Mouse (Mus musculus) neural tube, embryonic 13.5 days (tissue): ENCODE measurements around the gene Cul1. TPM values are rescaled to one million over a fixed set of nuclear protein-coding genes. Genes with fewer than 3 reads are reported as not detected.
"Not testable (repeated sequence)": the region's sequence is repeated elsewhere in the genome, so short reads cannot be mapped to it uniquely, and the experiment has no call there.

ENCODE experiments used
- ATAC-seq: fragments of 200-750 bp; cut with Nextera tagmentation; 2 replicates; pipeline ENCODE4 v1.8.0; 2017; ENCODE audit warnings: low read depth, mild to moderate bottlenecking, moderate TSS enrichment, moderate library complexity
- H3K27ac ChIP-seq: fragments of 300-500 bp; sonication (generic); replicated peaks from 2 replicates; pipeline ENCODE4 v1.5.1; 2015; ENCODE audit warnings: moderate library complexity, mild to moderate bottlenecking, inconsistent platforms
- H3K27me3 ChIP-seq: fragments of 300-500 bp; sonication (generic); 2 replicates; pipeline ENCODE4 v1.6.1; 2015; ENCODE audit warnings: mild to moderate bottlenecking, inconsistent platforms
- H3K36me3 ChIP-seq: fragments of 300-500 bp; sonication (generic); 2 replicates; pipeline ENCODE4 v1.6.1; 2015; ENCODE audit warnings: mild to moderate bottlenecking, inconsistent platforms
- H3K4me1 ChIP-seq: fragments of 300-500 bp; sonication (generic); replicated peaks from 2 replicates; pipeline ENCODE4 v1.6.1; 2015; ENCODE audit warnings: inconsistent platforms
- H3K4me2 ChIP-seq: fragments of 300-500 bp; sonication (generic); 2 replicates; pipeline ENCODE4 v1.6.1; 2015; ENCODE audit warnings: inconsistent platforms, mild to moderate bottlenecking, moderate library complexity
- H3K4me3 ChIP-seq: fragments of 300-500 bp; sonication (generic); 2 replicates; pipeline ENCODE4 v1.5.1; 2015; ENCODE audit warnings: mild to moderate bottlenecking, inconsistent platforms
- H3K9ac ChIP-seq: fragments of 300-500 bp; sonication (generic); 2 replicates; pipeline ENCODE4 v1.6.1; 2015; ENCODE audit warnings: moderate library complexity, mild to moderate bottlenecking, inconsistent platforms
- H3K9me3 ChIP-seq: fragments of 300-500 bp; sonication (generic); 2 replicates; pipeline ENCODE4 v1.6.1; 2016; ENCODE audit warnings: inconsistent platforms
- WGBS: fragments of 180-500 bp; shearing (Covaris S2); methylation state at CpG from one replicate; pipeline ENCODE4 v1.1.7; 2015; 5-methylcytosine and 5-hydroxymethylcytosine counted together
- polyA plus RNA-seq: library from polyadenylated mRNA; unstranded; fragments of >200 nt; fragmentation: Nextera tagmentation; extraction: Ambion mirVana; gene quantifications from 2 replicates; pipeline ENCODE4 v1.2.1, GENCODE M21; 2015

Cul1 gene
- polyA plus RNA-seq, result 116 and 127 TPM in 2 replicates

DNA sequence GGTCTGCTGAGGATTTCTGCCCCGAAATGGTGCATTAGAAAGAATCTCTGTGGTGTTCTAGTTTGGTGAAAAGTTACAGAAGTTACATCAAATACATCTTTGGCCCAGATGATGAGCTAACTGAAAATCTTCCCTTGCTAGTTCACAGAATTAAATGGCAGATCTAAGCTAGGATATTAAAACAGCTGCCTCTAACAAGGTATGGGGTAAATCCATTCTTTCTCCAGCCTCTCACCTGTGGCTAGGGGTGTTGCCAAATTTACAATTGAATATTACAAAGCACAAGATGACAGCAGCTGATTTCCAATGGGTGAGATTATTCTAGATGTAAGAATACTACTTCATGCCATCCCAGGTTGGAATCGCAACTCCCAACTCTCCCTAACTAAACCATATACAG, at the start of gene Cul1:
Cul1 (plus strand) TSS at position 301 of the 400 bp plus-strand sequence.
- peak within 1 kb of the TSS; percentile 98 for H3K27ac ChIP-seq
- ATAC-seq, result no peak
- H3K36me3 ChIP-seq, result no peaks in the 10 kb centered on the region
- no peaks in the 10 kb centered on the region for H3K27me3 ChIP-seq
- H3K4me1 ChIP-seq, result peaks cover 32% of the 10 kb centered on the region
- 39% methylated on average over 2 of the region's 2 CpGs for WGBS
- H3K4me3 ChIP-seq, result peak within 1 kb of the TSS; percentile 98
- H3K9ac ChIP-seq, result peak within 1 kb of the TSS; percentile 99
- no peaks in the 10 kb centered on the region for H3K9me3 ChIP-seq
- peak within 1 kb of the TSS; percentile 78 for H3K4me2 ChIP-seq

DNA sequence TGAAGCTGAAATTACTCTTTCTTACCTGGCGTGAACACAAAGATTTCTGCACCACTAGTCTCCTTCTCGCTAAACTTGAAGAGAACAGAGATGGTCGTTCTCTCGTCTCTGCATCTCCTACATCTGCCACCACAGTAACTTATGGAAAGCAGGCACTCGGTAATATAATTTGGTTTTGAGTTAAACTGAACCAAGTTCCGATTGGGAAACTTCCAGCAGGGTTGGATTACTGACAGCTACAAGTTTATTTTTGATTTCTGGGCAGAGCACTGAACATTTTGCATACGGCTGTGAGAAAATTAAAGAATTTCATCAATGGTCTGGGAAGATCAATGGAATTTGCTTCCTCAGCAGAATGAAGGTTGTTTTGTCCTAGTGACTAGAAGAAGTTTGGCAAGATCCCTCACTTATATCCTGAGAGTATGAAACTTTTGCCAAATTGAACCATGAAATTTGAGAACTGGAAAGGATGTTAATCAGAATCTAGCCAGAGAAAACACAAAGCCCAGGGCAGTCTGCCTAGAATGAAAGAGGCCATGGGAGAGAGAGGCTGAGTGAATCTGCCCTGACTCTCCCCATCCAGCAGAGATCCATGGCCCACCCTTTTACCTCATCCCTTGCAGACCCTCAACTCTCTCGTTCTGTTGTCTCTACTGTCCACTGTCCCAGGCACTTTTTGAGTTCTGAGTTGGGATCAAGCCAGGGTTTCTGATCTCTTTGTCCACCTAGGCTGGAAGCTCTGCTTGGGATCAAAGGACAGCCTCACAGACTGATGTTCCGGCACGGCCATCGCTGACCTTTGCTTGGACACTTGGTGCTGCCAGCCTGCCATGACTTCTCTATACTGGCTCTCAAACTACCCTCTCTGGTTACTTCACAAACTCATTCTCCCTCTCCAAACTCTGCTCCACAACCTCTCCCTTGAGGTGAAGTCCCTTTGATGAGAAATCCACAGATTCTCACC, 48.5 kb upstream of the Cul1 start:
- Histone ChIP-seq H3K36me3 (no peaks in the 10 kb centered on the region), H3K9me3 (no peaks in the 10 kb centered on the region), H3K9ac (no peak overlapping the region), H3K4me2 (no peak overlapping the region), H3K4me1 (no peaks in the 10 kb centered on the region), H3K4me3 (no peak overlapping the region), H3K27ac (no peak overlapping the region), H3K27me3 (no peaks in the 10 kb centered on the region)
- no peak for ATAC-seq
- WGBS, result 89% methylated on average over 11 of the region's 11 CpGs

DNA sequence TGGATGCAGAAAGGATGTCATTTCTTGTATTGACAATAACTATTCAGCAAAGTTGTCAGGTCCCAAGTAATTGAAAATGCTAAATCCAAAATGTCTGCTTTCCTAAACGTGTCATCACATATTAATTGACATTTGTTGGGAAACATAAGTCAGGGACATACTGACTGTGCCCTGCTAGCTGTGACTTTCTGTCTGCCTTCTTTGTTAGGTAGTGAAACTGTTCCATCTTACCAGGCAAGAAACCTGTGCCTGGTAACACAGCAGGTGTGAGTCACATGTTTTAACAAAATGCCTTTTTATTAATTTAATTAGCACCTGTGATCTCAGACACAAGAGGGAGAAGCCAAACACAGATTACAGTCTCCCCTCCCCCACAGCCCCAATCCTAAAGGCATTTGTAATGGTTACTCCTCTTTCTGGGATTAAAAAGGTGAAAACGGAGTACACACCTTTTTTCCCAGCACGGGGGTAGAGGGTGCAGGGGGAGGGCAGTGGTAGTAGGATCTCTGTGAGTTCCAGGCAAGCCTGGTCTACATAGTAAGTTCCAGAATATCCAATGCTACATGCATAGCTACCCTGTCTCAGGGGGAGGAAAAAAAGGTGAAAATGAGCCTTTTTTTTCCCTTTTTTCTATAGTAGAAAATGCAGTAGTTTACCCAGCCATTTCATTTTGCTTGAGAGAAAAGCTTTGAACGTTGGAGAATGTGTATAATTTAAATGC, 40.2 kb upstream of the Cul1 start:
- Histone ChIP-seq H3K27ac (no peak overlapping the region), H3K4me3 (no peak overlapping the region), H3K4me1 (no peaks in the 10 kb centered on the region), H3K36me3 (no peaks in the 10 kb centered on the region), H3K9me3 (no peaks in the 10 kb centered on the region), H3K9ac (no peak overlapping the region), H3K4me2 (no peak overlapping the region), H3K27me3 (no peaks in the 10 kb centered on the region)
- no peak for ATAC-seq
- WGBS, result 37% methylated on average over 4 of the region's 4 CpGs

DNA sequence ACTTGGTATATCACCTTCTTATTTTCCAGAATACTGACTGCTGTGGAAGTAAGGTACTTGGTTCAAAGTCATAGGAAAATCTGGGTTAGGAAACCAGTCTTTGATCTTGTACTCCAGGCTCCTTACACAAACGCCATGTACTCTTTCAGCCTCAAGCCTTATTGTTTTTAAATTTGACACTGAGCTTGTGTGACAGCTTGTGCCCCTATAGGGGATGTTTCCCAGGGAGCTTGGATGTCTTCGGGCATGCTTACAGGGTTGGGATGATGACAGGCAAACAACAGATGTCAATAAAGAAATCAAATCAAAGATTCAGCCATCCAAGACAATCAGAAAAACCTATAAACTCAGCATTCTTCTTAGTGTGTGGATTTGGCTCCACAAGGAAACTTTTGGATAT, 39.5 kb upstream of the Cul1 start:
- Histone ChIP-seq H3K27ac (no peak overlapping the region), H3K9me3 (no peaks in the 10 kb centered on the region), H3K9ac (no peak overlapping the region), H3K4me1 (no peaks in the 10 kb centered on the region), H3K4me2 (no peak overlapping the region), H3K27me3 (no peaks in the 10 kb centered on the region), H3K36me3 (no peaks in the 10 kb centered on the region), H3K4me3 (no peak overlapping the region)
- WGBS, result 56% methylated on average over 2 of the region's 2 CpGs
- no peak for ATAC-seq

DNA sequence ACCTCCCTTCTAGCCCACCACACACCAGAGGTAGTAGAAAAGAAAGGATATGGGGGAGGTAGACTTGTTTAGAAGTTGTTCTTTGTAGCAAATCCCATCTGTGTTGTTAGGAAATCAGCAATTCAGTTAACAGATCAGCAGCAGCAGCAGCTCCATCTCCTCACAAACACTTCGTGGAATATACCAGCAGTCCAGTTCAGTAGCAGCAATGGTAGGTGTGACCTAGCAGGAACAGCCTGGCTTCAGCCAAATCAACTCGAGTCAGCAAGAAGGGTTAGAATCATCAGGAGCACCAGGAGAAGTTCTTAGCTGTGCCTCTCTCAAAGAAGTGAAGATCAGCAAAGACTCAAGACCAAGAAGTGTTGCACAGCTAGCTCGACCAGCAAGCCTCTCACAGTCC, 34.5 kb upstream of the Cul1 start:
- Histone ChIP-seq H3K27me3 (no peaks in the 10 kb centered on the region), H3K4me2 (no peak overlapping the region), H3K4me3 (no peak overlapping the region), H3K36me3 (no peaks in the 10 kb centered on the region), H3K27ac (no peak overlapping the region), H3K9ac (no peak overlapping the region), H3K4me1 (no peaks in the 10 kb centered on the region), H3K9me3 (no peaks in the 10 kb centered on the region)
- ATAC-seq, result no peak
- 80% methylated on average over 3 of the region's 3 CpGs for WGBS

DNA sequence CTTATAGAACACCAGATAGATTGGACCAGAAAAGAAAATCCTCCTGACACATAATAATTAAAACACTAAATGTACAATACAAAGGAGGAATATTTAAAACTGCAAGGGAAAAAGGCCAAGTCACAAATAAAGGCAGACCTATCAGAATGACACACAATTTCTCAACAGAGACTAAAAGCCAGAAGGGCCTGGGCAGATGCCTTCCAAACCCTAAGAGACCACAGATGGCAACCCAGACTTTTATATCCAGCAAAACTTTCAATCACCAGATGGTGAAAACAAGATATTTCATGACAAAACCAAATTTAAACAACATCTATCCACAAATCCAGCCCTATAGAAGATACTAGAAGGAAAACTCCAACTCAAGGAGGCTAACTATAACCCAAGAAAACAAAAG, 33.0 kb upstream of the Cul1 start:
- H3K9me3 ChIP-seq, result no peaks in the 10 kb centered on the region
- no peaks in the 10 kb centered on the region for H3K36me3 ChIP-seq
- no peaks in the 10 kb centered on the region for H3K4me1 ChIP-seq
- H3K27ac ChIP-seq, result no peak overlapping the region
- no peak overlapping the region for H3K9ac ChIP-seq
- H3K4me2 ChIP-seq, result no peak overlapping the region
- no peak overlapping the region for H3K4me3 ChIP-seq
- no peaks in the 10 kb centered on the region for H3K27me3 ChIP-seq
- no peak for ATAC-seq

DNA sequence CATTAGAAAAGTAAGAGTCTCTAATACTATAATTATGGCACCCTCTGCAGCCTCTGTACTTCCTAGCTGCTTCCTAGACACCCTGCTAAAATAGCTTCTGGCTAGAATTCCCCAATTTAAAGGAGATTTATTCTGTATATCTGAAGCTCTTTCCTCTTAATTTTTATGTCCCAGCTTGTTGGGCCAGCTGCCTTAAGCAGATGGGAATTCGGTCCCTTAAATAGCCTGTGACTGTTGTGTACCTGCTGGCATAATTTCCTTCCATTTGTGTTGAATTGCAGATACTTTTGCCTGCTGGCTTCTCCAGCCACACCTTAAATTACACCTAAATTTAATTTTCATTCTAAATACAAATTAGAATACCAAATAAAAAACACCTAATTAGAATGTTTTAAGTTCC, 32.0 kb upstream of the Cul1 start:
- no peak overlapping the region for H3K9ac ChIP-seq
- no peaks in the 10 kb centered on the region for H3K9me3 ChIP-seq
- H3K4me1 ChIP-seq, result no peaks in the 10 kb centered on the region
- H3K36me3 ChIP-seq, result no peaks in the 10 kb centered on the region
- no peaks in the 10 kb centered on the region for H3K27me3 ChIP-seq
- no peak for ATAC-seq
- H3K4me2 ChIP-seq, result no peak overlapping the region
- no peak overlapping the region for H3K27ac ChIP-seq
- 59% methylated on average over 1 of the region's 1 CpGs for WGBS
- H3K4me3 ChIP-seq, result no peak overlapping the region

DNA sequence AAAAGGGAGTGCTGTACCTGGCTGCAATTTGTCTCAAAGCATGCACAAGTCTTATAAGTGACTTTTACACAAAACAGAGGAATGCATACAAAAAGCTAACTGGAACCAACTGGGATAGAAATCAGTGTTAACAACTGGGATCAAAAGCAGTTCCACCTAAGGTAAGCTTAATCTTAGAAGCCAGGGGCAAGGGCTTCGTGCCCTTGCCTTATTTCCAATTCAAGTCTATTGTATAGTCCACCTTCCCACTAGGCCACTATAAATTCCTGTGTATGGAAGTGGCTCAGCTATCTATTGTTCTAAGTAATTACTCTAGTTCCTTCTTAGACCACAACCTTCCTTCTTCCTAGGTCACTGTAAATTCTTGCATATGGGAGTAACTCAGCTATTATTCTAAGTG, 27.1 kb upstream of the Cul1 start:
- no peaks in the 10 kb centered on the region for H3K4me1 ChIP-seq
- H3K36me3 ChIP-seq, result no peaks in the 10 kb centered on the region
- H3K9me3 ChIP-seq, result no peaks in the 10 kb centered on the region
- no peak overlapping the region for H3K4me2 ChIP-seq
- 58% methylated on average over 1 of the region's 1 CpGs for WGBS
- H3K9ac ChIP-seq, result no peak overlapping the region
- no peaks in the 10 kb centered on the region for H3K27me3 ChIP-seq
- H3K27ac ChIP-seq, result no peak overlapping the region
- no peak overlapping the region for H3K4me3 ChIP-seq
- ATAC-seq, result no peak

DNA sequence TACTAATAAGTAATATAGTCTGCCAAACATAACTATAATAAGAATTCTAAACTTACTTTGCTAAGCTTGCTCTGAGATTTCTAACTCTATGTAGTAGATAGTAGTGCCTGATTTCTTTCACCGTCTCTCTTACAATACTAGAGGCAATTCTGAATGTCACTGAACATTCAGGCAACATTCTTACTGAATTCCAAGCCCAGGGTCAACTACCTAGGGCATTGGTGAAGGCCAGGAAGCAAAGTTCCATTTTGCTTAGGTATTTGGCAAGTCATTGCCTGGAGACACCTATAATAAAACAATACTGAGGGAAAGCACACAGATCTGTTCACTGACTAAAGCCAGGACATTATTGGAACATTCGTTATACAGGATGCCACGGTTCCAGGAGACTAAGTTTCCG, 26.6 kb upstream of the Cul1 start:
- not testable (repeated sequence) for ATAC-seq, H3K4me2 ChIP-seq, H3K9me3 ChIP-seq, H3K4me3 ChIP-seq, H3K27me3 ChIP-seq, H3K9ac ChIP-seq, H3K27ac ChIP-seq, H3K36me3 ChIP-seq, H3K4me1 ChIP-seq
- 89% methylated on average over 4 of the region's 4 CpGs for WGBS

DNA sequence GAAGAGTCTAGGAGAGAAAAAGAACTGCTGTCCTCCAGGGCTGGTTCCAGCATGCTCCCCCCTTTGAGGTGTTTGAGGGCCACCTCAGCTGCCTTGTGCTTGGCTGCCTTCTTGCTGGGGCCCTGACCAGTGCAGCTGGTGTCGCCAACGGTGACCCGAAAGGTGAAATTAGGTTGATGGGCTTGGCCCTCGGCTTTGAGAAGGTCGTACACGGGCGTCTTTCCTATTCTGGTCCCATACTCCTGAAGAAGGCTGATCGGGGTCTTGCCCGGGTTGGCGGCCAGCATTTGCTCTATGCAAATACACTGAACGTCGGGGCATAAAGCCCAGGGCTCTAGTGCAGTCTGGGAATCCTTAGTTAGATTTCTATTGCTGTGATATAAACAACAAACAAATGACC, 20.4 kb upstream of the Cul1 start:
- H3K4me1 ChIP-seq, ATAC-seq, H3K4me2 ChIP-seq, H3K4me3 ChIP-seq, H3K36me3 ChIP-seq, H3K9me3 ChIP-seq, H3K27ac ChIP-seq, H3K27me3 ChIP-seq, H3K9ac ChIP-seq: not testable (repeated sequence)
- WGBS, result 91% methylated on average over 12 of the region's 12 CpGs

DNA sequence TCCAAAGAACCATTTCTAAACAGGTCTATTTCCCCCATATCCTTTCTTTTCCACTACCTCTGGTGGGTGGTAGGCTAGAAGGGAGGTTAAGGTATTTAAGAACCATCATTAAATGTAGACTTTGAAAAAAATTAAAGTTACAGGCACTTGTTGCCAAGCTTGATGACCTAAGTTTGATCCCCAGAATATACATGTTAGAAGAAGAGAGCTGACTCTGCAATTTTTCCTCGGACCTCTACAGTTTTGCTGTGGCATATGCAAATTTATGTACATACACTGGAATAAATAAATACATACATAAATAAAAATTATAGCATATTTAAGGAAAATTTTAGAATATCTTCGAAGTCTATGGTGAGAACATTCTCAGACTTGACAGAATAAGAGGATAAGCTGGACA, 13.1 kb upstream of the Cul1 start:
- WGBS, result 78% methylated on average over 2 of the region's 2 CpGs
- H3K27me3 ChIP-seq, result no peaks in the 10 kb centered on the region
- H3K27ac ChIP-seq, result no peak overlapping the region
- H3K4me1 ChIP-seq, result no peaks in the 10 kb centered on the region
- no peak for ATAC-seq
- no peaks in the 10 kb centered on the region for H3K36me3 ChIP-seq
- no peak overlapping the region for H3K4me2 ChIP-seq
- H3K9me3 ChIP-seq, result no peaks in the 10 kb centered on the region
- H3K4me3 ChIP-seq, result no peak overlapping the region
- H3K9ac ChIP-seq, result no peak overlapping the region

DNA sequence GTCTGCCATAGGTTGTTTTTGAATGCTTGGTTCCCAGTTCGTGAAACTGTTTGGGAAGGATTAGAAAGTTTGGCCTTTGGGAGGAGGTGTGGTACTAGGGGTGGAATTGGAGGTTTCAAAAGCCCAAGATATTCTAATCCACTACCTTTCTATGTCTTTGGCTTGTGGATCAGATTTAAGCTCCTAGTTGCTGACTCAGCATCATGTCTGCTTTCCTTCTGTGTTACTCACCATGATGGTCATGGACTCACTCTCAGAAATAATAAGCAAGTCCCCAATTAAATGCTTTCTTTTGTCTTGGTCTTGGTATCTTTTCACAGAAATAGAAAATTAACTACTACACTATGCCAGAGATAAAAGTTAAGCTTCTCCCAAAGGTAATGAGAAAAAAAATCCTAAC, 5.5 kb upstream of the Cul1 start:
- Histone ChIP-seq H3K36me3 (no peaks in the 10 kb centered on the region), H3K9me3 (no peaks in the 10 kb centered on the region), H3K9ac (no peak overlapping the region), H3K4me1 (no peaks in the 10 kb centered on the region), H3K4me2 (no peak overlapping the region), H3K4me3 (no peak overlapping the region), H3K27ac (no peak overlapping the region), H3K27me3 (no peaks in the 10 kb centered on the region)
- WGBS, result 85% methylated on average over 1 of the region's 1 CpGs
- ATAC-seq, result no peak
